Mouse (Mus musculus) liver, postnatal 0 days (tissue): Measurements from ENCODE around the gene Ptpn1. TPM values are rescaled to one million over a fixed set of nuclear protein-coding genes. Genes with fewer than 3 reads are reported as not detected.

ENCODE experiments used
- ATAC-seq: fragments of 200-750 bp; cut with Nextera tagmentation; 2 replicates; pipeline ENCODE4 v1.8.0; 2017; ENCODE audit warnings: mild to moderate bottlenecking, moderate library complexity
- DNase-seq: peaks from one replicate; pipeline ENCODE4 v3.0.0-alpha.2; 2016
- H3K27ac ChIP-seq: fragments of 300-500 bp; sonication (generic); 2 replicates; pipeline ENCODE4 v1.5.1; 2014; ENCODE audit warnings: antibody characterized with exemption, moderate library complexity, mild to moderate bottlenecking, low read depth
- H3K27me3 ChIP-seq: fragments of 300-500 bp; sonication (generic); 2 replicates; pipeline ENCODE4 v1.6.1; 2014; ENCODE audit warnings: low read length, control low read depth, mixed read lengths; ENCODE audit not compliant: insufficient read depth
- H3K36me3 ChIP-seq: fragments of 300-500 bp; sonication (generic); replicated peaks from 2 replicates; pipeline ENCODE4 v1.6.1; 2014; ENCODE audit warnings: mild to moderate bottlenecking, control low read depth, low read length, moderate library complexity, mixed read lengths; ENCODE audit not compliant: insufficient read depth
- H3K4me1 ChIP-seq: fragments of 300-500 bp; sonication (generic); 2 replicates; pipeline ENCODE4 v1.6.1; 2014; ENCODE audit warnings: antibody characterized with exemption, mild to moderate bottlenecking, control low read depth; ENCODE audit not compliant: insufficient read depth
- H3K4me2 ChIP-seq: fragments of 300-500 bp; sonication (generic); 2 replicates; pipeline ENCODE4 v1.6.1; 2014; ENCODE audit warnings: low read depth, mild to moderate bottlenecking, low read length, moderate library complexity, mixed read lengths
- H3K4me3 ChIP-seq: fragments of 300-500 bp; sonication (generic); 2 replicates; pipeline ENCODE4 v1.5.1; 2014; ENCODE audit warnings: low read depth, low read length
- H3K9ac ChIP-seq: fragments of 300-500 bp; sonication (generic); replicated peaks from 2 replicates; pipeline ENCODE4 v1.6.1; 2014; ENCODE audit warnings: mild to moderate bottlenecking, moderate library complexity
- H3K9me3 ChIP-seq: fragments of 300-500 bp; sonication (generic); 2 replicates; pipeline ENCODE4 v1.6.1; 2016; ENCODE audit warnings: mild to moderate bottlenecking, control low read depth, low read length, mixed read lengths
- CTCF ChIP-seq: sonication (generic); IDR thresholded peaks from 2 replicates; pipeline ENCODE4 v1.5.1; 2016; ENCODE audit warnings: antibody characterized with exemption, low read depth
- EP300 ChIP-seq: IDR thresholded peaks from 2 replicates; pipeline ENCODE4 v1.6.1; 2016; ENCODE audit warnings: antibody characterized with exemption, low read depth, mild to moderate bottlenecking
- WGBS: fragments of 180-500 bp; shearing (Covaris S2); extraction: QIAGEN DNeasy Blood & Tissue Kit; methylation state at CpG from one replicate; pipeline ENCODE4 v1.1.7; 2014; ENCODE audit not compliant: insufficient replicate concordance; 5-methylcytosine and 5-hydroxymethylcytosine counted together
- polyA plus RNA-seq: library from polyadenylated mRNA; unstranded; fragments of >200 nt; fragmentation: Nextera tagmentation; extraction: Ambion mirVana; gene quantifications from 2 replicates; pipeline ENCODE4 v1.2.1, GENCODE M21; 2015

The Ptpn1 gene
- polyA plus RNA-seq, 1 experiment from 2014 or later = 32.4 TPM

GRCm38 (mm10) chr2:167953819-167954218 lies 22.0 kb downstream of the Ptpn1 start:
- no peak overlapping the region for H3K4me3 ChIP-seq
- H3K4me2 ChIP-seq = no peak overlapping the region
- H3K27me3 ChIP-seq = no peaks in the 10 kb centered on the region
- 84% methylated on average over 10 of the region's 10 CpGs for WGBS
- H3K4me1 ChIP-seq = peaks cover 44% of the 10 kb centered on the region
- no peak for DNase-seq
- H3K9ac ChIP-seq = no peak overlapping the region
- no peak for TF ChIP-seq CTCF
- no peak for TF ChIP-seq EP300
- H3K36me3 ChIP-seq = 0 out of 2 replicates have a peak, but pooled peaks cover 2% of the 10 kb centered on the region
- no peak for ATAC-seq
- H3K9me3 ChIP-seq = no peaks in the 10 kb centered on the region
- no peak overlapping the region for H3K27ac ChIP-seq

- no peaks in the 10 kb centered on the region for H3K27me3 ChIP-seq
- 0 out of 2 replicates have a peak, but pooled peaks cover 2% of the 10 kb centered on the region for H3K36me3 ChIP-seq
- 70% methylated on average over 7 of the region's 7 CpGs for WGBS
- no peak overlapping the region for H3K4me3 ChIP-seq
- DNase-seq = no peak
- no peak overlapping the region for H3K9ac ChIP-seq
- no peak overlapping the region for H3K27ac ChIP-seq
- no peaks in the 10 kb centered on the region for H3K9me3 ChIP-seq
- TF ChIP-seq CTCF (no peak), EP300 (no peak)
- H3K4me2 ChIP-seq = no peak overlapping the region
- peaks cover 41% of the 10 kb centered on the region for H3K4me1 ChIP-seq
- ATAC-seq = no peak
These were observed 23.1 kb downstream of the Ptpn1 start for GRCm38 (mm10) chr2:167954928-167955327.

- ATAC-seq (no peak), DNase-seq (no peak)
- H3K27me3 ChIP-seq = no peaks in the 10 kb centered on the region
- no peak overlapping the region for H3K4me2 ChIP-seq
- no peaks in the 10 kb centered on the region for H3K9me3 ChIP-seq
- no peak overlapping the region for H3K9ac ChIP-seq
- peaks cover 39% of the 10 kb centered on the region for H3K4me1 ChIP-seq
- H3K27ac ChIP-seq = no peak overlapping the region
- no peak overlapping the region for H3K4me3 ChIP-seq
- no peaks in the 10 kb centered on the region for H3K36me3 ChIP-seq
- TF ChIP-seq CTCF = peak; percentile 66
- TF ChIP-seq EP300 = no peak
- 76% methylated on average over 1 of the region's 1 CpGs for WGBS
These were observed 25.7 kb downstream of the Ptpn1 start for GRCm38 (mm10) chr2:167957539-167957938.

- TF ChIP-seq EP300 (no peak), CTCF (no peak)
- Histone ChIP-seq H3K9ac (no peak overlapping the region), H3K4me3 (no peak overlapping the region), H3K4me2 (0 out of 2 replicates have a peak overlapping the region, but pooled peaks have one; percentile 62), H3K4me1 (peaks cover 39% of the 10 kb centered on the region), H3K36me3 (no peaks in the 10 kb centered on the region), H3K27me3 (no peaks in the 10 kb centered on the region), H3K27ac (peak overlapping the region; percentile 85), H3K9me3 (no peaks in the 10 kb centered on the region)
- no peak for ATAC-seq
- 53% methylated on average over 5 of the region's 5 CpGs for WGBS
- no peak for DNase-seq
These were observed 26.4 kb downstream of the Ptpn1 start for GRCm38 (mm10) chr2:167958082-167958788.

GRCm38 (mm10) chr2:167958843-167959242 lies 27.0 kb downstream of the Ptpn1 start:
- Histone ChIP-seq H3K9ac (peak overlapping the region; percentile 32; the same call in 1 of the 2 replicates), H3K27ac (peak overlapping the region; percentile 85), H3K4me2 (peak overlapping the region; percentile 62), H3K4me3 (no peak overlapping the region), H3K9me3 (no peaks in the 10 kb centered on the region), H3K27me3 (no peaks in the 10 kb centered on the region), H3K36me3 (peaks cover 5% of the 10 kb centered on the region; the same call in 1 of the 2 replicates), H3K4me1 (peaks cover 39% of the 10 kb centered on the region)
- WGBS = 11% methylated on average over 4 of the region's 4 CpGs
- DNase-seq = peak; percentile 85
- ATAC-seq = peak; percentile 63
- TF ChIP-seq CTCF = no peak
- 0 out of 2 replicates have a peak, but pooled peaks have one; percentile 12 for TF ChIP-seq EP300

GRCm38 (mm10) chr2:167959384-167959911 lies 27.6 kb downstream of the Ptpn1 start:
- Histone ChIP-seq H3K9ac (peak overlapping the region; percentile 32; the same call in 1 of the 2 replicates), H3K27me3 (no peaks in the 10 kb centered on the region), H3K9me3 (no peaks in the 10 kb centered on the region), H3K4me3 (no peak overlapping the region), H3K27ac (peak overlapping the region; percentile 85), H3K4me2 (peak overlapping the region; percentile 62), H3K36me3 (peaks cover 11% of the 10 kb centered on the region), H3K4me1 (peaks cover 39% of the 10 kb centered on the region)
- peak; percentile 53 for ATAC-seq
- 33% methylated on average over 4 of the region's 4 CpGs for WGBS
- TF ChIP-seq CTCF (no peak), EP300 (no peak)
- no peak for DNase-seq
